Mouse (Mus musculus) adrenal gland, adult (tissue): ENCODE measurements around the gene A630095E13Rik.
"Not testable (repeated sequence)": the region's sequence is repeated elsewhere in the genome, so short reads cannot be mapped to it uniquely, and the experiment has no call there.

Experiments
- DNase-seq, 2 experiments: peaks; one replicate each; pipeline ENCODE4 v3.0.0; 2022 to 2023; ENCODE audit warnings: low spot score in 1 of 2; ENCODE audit not compliant: inconsistent age in 2 of 2

A630095E13Rik gene

GRCm38 (mm10) chr9:36643276-36643675 is at the start of gene A630095E13Rik:
Gene A630095E13Rik, minus strand, starts transcription at chr9:36643376.
- not testable (repeated sequence) for DNase-seq

DNA sequence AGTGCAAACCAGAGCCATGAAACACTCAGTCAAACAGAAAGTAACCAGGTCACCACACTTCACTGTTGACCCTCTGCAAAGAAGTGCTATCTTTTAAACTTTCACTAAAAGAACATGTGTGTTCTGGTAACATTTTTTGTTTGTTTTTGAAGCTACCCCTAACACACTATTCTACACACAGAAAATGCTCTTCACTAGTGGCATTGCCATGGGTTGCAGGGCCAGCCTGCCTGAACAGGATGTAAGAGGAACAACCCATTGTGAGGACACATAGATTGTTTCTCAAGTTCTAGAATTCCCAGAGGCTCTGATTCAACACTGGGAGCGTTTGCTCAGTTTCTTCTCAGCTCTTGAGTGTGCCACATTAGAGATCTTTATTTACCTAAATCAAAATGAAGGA is 49.7 kb upstream of the A630095E13Rik start, which contains the start of gene Acrv1:
Gene Acrv1, plus strand, starts transcription at position 301 of the 400 bp plus-strand sequence.
- DNase-seq: no peak

DNA sequence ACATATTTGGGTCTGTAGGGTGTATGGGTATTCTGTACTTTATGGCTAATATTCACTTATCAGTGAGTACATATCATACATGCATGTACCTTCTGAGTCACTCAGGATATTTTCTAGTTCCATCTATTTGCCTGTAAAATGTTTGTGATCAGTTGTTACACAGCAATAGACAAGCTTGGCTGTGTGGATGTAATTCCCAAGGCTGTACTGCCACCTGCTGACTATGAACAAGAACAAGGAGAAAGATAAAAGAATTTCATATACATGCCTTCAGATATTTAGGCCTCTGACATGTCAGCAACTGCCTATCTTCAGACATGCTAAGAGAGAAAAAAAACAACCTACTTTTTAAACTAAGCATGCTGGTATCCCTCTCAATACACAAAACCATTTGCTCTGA is 44.2 kb upstream of the A630095E13Rik start:
- peak in 1 of 2 experiments; percentile 51 for DNase-seq

DNA sequence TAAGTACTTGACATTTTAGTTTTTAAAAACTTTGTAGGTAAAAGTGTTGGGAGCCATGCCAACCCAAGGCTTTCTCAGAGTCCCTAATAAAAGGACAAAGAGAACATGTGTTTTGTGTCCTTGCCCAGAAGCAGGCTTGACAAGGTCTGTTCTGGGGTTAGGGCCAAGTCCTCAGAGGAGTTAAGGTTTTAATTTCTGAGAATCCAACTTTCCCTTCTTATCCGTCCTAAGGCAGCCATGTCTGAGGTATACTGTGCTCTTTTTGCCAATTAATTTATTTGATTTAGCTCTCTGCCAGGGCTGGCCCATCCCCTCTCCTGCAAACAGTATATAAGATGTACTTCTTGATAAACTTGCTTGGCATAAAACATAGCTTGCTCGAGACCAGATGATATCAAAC is 38.2 kb upstream of the A630095E13Rik start:
- DNase-seq: peak in 1 of 2 experiments; percentile 20
